Mouse (Mus musculus) gastrocnemius, postnatal 25 days (tissue): Measurements from ENCODE around the gene Actr2. TPM values are rescaled to one million over a fixed set of nuclear protein-coding genes. Genes with fewer than 3 reads are reported as not detected.
"Not testable (repeated sequence)": the region's sequence is repeated elsewhere in the genome, so short reads cannot be mapped to it uniquely, and the experiment has no call there.

Experiments used
- DNase-seq: peaks from one replicate; pipeline ENCODE4 v3.0.0; 2022
- total RNA-seq, 2 experiments: library from RNA; stranded (reverse); gene quantifications; 1 replicate in 1 of 2; 2 replicates in 1 of 2; pipeline ENCODE4 v1.2.3; 2021

Gene Actr2
- total RNA-seq, 2 experiments from 2014 or later = 30.1 to 37.5 TPM

DNA sequence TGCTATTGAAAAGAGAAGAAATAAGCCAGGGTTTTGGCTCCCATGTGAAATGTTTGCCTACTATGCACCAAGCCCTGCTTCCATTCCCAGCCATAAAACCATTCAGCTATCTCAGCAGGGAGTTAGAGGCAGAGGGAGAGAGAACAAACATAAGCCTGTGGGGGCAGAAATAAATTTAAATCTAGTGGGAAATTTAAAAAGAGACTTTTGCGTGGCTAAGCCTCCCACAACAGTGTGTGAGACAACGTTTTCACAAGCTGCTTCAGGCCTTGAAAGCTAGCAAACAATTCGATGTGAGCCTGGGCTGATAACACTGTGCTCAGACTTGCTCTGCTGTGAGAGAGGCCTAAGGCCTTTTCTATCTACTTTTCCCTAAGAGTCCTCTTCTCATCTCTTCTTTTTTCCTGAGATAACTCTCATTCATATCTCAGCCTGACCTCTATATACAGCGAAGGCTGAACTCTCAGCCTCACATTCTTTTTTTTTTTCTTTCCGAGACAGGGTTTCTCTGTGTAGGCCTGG, 3.4 kb upstream of the Actr2 start:
- DNase-seq = no peak

DNA sequence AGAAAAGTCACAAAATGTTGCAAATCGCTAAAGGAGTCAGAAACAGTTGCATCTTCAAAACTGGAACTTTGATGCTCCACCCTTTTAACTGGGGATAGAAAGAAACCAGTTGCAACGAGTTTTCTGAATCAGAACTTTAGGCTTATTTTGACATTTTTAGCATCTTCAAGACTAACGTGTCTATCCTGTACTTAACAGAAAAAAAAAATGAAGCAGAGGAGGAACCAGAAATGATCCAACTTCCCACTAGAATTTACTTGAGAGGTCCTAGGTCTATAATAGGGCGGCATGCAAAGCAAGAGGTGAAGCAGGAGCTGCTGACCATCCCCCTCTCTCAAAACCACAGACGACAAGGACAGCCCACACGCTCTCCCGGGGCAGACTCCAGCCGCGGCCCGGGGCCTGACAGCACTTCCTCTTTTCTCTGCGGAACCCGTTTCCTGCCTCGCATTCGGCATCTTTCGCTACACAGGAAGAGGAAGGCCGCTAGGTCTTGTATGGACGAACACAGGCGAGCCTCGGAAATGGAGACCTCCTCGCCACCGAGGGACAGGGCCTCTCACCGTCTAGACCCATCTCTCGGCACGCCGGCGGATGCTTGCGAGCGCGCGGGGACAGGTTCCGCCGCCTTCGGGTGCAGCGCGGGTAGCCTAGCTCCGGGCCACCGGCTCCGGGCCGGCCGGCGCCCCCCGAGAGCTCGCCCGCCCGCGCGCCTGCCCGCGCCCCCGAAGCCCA, 540 bp downstream of the Actr2 start:
- peak; percentile 77 for DNase-seq

DNA sequence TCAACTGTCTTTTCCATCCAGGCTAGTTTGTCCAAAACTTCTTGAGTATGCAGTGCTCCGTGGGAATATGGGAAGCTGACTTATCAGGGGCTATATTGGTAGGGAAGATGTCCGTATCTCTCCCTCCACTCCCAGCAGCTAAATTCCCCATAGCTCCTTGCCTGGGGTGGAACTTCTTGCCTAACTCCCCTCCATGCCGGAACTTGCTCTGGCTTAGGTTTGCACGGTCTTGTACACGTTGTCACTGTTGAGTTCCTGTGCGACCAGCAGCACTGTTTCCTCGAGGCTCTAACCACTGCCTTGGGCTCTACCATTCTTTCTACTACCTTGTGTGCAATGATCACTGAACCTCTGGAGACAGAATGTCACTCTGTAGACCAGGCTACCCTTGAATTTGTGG, 4.6 kb downstream of the Actr2 start:
- DNase-seq = no peak

DNA sequence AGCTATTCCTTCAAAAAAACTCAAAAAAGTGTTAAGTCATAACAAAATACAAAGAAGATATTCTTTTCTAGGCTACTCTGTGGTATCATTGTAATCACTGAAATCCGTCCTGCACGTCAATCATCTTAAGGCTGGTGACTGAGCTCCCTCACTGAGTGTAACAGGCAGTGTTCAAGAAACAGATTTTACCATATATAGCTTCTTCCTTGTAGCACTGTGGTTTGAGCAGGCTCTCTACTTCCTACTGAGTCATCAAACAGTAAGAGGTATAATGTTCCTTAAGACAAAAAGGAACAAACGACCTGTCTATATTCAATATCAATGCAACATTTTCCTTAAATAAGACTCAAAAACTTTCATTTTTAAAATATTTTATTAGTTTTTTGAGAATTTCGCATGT, 5.0 kb downstream of the Actr2 start:
- no peak for DNase-seq

DNA sequence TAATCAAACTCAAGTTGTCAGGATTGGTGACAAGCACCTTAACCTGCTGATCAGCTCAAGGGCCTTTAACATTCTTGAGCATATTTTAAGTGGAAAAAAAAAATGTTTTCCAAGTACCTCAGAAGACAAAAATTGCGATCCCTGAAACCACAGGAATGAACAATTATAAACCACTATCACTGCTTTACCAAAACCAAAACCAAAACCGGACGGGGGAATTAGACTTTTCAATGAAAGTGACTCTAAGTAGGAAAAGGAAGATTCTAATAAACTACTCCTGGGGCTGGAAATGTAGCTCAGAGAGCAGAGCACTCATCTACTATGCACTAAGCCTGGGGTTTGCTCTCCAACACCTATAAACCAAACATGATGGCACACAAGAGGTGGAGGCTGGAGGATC, 5.8 kb downstream of the Actr2 start:
- DNase-seq = no peak

- DNase-seq = no peak
Observed at GRCm38 (mm10) chr11:20103949-20104348, 8.8 kb downstream of the Actr2 start.

- no peak for DNase-seq
Observed at GRCm38 (mm10) chr11:20086306-20086705, 26.4 kb downstream of the Actr2 start.

DNA sequence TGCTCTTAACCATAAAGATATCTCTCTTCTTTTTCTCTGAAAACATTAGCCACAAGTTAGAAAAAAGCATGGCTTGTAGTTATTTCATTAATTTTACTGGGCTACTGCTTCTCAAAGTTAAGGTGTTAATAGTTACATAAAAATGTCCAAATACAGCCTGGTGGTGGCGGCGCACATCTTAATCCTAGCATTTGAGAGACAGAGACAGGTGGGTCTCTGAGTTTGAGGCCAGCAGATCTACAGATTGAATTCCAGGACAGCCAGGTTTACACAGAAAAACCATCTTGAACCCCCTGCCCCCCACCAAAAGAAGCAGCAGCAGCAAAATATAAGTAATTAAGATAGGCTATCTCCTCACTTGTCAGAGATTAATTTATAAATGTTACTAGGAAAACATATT, 27.1 kb downstream of the Actr2 start:
- DNase-seq = no peak

DNA sequence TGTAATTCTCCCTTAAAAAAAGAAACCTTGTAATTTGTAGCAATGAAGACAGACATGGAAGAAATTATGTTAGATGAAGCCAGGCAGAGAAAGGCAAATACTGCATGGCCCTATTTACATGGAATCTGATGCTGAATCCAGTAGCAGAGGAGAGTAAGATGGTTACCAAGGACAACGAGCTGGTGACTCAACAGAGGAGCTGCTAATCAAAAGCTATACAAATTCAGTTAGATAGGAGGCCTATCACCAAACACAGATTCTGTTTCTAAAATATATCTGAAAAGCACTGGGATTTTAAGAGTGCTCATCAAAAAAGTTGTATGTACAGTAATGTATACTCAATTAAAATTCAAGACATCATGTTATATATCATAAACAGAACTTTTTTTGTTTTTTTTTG, 37.3 kb downstream of the Actr2 start:
- DNase-seq = no peak

DNA sequence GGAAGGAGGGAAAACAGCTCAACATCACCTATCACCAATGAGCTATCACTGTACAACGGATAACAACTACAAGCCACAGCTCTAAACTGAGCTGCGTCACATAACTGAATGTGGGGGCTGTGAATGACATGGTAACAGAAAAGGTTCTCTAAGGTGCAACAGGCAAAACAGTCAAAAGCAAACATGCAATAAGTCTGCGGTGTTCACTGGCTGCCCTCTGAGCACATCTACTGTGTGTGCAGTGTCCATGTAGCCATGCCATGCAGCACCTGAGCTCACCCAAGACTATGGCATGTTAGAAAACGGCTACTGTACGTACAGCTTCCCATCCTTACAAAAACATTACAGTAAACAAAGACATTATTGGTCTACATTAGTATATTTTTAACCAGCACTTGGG, 39.9 kb downstream of the Actr2 start:
- DNase-seq = no peak

DNA sequence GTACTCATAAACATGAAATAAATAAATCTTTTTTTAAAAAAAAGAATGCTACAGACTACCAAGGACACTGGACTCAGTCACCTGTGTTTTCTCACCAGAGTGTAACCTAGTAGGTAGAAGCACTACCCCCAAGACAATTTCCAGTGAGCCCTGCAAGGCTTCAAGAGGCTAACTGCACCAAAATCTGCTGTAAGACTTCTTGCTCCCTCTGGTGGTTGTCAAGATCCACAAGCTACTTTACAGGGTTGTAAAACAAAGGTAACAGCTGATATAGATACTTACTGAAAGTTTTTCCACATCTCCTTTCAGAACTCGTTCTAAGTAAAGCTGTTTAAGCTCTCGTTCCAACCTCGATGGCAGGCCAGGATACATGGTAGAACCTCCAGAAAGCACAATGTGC, 40.5 kb downstream of the Actr2 start:
- no peak for DNase-seq

DNA sequence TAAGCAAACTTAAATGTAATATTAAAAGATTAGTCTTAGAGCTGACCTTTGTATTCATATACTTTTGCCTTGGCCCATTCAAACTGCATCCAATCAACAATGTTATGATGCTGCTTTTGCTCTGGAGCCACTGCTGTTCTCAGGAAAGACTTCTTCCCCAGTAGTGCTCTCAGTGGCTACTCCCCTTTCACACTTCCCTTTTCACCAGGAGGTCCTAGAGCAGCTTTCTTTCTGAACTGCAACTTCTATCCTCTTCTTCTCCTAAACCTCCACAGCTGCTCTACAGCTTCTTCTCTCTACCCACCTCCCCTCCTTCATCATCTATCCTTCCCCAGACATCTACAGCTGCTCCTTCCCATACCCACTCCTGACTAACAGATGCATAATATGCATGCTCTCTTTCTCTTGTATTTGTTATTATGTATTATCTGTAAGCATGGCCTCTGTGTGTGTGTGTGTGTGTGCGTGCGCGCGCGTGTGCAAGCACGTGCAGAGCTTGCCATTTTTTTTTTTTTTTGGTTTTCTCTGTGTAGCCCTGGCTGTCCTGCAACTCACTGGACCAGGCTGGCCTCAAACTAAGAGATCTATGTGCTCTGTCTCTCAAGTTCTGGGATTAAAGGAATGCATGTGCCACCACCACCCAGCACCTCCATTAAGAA, 44.2 kb downstream of the Actr2 start:
- DNase-seq = no peak

DNA sequence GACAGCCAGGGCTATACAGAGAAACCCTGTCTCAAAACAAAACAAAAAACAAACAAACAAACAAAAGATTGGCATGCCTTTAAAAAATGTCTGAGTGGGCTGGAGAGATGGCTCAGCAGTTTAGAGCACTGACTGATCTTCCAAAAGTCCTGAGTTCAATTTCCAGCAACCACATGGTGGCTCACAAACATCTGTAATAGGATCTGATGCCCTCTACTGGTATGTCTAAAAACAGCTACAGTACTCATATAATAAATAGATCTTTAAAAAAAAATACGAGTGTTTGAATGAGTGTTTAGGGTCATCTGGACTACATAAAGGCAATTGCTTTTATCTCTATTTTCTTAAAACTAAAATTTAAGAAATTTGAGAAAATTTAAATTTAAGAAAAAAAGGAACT, 45.2 kb downstream of the Actr2 start:
- no peak for DNase-seq

GRCm38 (mm10) chr11:20066106-20066505, 46.6 kb downstream of the Actr2 start:
- no peak for DNase-seq

GRCm38 (mm10) chr11:20064926-20065325, 47.8 kb downstream of the Actr2 start:
- no peak for DNase-seq

DNA sequence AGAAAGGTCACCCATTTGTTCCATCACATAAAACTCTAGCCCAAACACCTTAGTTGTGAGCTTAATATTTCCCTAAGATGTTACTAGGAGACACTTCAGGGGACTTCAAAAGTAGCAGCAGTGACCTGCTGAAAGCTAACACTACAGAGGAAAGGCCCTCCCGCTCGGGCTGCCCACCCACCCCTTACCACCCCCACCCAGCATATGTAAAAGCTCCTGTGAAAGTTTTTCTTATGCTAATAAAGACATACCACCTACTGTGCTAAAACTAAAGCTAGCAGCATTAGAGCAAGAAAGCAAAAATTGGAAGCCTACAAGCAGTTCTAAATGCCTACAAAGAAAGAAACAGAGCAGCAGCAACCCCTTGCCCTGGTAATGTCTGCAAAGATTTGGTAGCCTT, 48.6 kb downstream of the Actr2 start:
- DNase-seq = not testable (repeated sequence)

GRCm38 (mm10) chr11:20062801-20063200, 49.9 kb downstream of the Actr2 start:
- not testable (repeated sequence) for DNase-seq

- DNase-seq = no peak
Observed at GRCm38 (mm10) chr11:20059736-20060135, 53.0 kb downstream of the Actr2 start.

GRCm38 (mm10) chr11:20057429-20057828, 55.3 kb downstream of the Actr2 start:
- no peak for DNase-seq

- DNase-seq = no peak
Observed at GRCm38 (mm10) chr11:20056168-20056567, 56.5 kb downstream of the Actr2 start.

- DNase-seq = no peak
Observed at GRCm38 (mm10) chr11:20054617-20055016, 58.1 kb downstream of the Actr2 start.

- DNase-seq = no peak
Observed at GRCm38 (mm10) chr11:20053951-20054350, 58.8 kb downstream of the Actr2 start.

DNA sequence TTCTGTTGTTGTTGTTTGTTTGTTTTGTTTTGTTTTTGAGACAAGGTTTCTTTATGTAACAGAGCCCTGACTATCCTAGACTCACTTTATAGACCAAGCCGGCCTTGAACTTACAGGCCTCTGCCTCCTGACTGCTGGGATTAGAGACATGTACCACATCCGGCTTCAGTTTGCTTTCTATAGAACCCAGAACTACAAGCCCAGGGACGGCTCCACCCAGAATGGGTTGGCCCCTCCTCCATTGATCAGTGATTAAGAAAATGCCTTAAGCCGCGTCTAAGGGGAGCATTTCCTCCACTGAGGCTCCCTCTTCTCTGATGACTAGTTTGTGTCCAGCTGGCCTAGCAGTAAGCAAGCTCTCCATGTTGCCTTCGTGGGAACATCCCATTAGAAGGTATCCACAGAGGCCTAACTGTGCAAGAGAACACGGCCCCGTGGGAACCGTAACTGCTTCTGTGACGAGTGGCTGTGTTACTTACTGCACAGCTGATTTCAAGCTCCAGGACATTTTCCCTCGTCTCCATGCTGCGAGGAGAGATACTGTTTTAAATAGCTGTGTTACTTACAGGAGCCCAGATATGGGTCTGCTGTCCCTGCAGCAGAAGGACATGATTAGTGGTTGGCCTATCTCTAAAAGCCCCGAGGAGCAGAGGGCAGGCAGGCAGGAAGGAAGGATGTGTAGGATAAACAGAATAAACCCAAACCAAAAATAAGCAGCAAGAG, 59.7 kb downstream of the Actr2 start:
- no peak for DNase-seq
